Mouse (Mus musculus): ENCODE measurements at regions not wholly inside any gene's neighbourhood (a gene's known extent, or its start where the extent isn't known, plus 50 kb on each side); places are given as distances from the start of the nearest gene placed in this dataset.

DNA sequence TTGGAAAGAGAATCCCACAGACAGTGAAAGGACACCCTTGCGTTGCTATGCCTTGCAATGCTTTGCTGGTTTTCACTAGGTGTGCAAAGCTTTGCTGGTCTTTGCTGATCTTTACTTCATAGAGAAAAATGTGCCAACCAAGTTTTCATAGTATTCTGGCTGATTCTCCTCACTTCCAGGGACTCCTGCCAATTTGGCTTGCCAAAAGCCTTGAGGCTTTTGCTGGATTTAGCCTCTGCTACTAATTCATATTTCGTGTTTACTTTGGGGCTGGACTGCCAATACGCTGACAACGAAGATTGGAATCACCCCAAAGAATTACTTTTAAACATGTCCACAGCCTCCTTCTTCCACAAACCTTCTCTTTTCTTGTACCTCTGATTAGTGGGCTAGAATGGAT is 162.2 kb upstream of the Ednrb start:
- DNase-seq, result peak; percentile 5

DNA sequence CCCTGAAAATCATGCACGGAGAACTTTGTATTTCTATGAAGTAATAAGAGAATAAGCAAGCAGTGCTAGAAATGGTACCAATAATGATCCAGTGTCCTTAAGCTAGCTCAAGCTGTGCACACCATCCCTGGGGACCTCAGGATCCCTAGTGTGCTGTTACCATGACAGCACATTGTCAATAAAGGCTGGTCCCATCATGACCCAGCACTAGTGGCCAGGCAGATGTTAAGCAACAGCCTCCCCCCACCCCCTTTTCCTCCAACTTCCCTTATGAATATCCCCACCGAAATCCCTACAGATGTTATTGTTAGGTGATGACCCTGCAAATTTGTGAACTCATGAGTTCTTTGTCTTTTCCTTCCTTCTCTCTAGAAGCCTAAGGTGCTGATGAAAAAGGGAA is 160.9 kb upstream of the Ednrb start:
- no peak for DNase-seq

DNA sequence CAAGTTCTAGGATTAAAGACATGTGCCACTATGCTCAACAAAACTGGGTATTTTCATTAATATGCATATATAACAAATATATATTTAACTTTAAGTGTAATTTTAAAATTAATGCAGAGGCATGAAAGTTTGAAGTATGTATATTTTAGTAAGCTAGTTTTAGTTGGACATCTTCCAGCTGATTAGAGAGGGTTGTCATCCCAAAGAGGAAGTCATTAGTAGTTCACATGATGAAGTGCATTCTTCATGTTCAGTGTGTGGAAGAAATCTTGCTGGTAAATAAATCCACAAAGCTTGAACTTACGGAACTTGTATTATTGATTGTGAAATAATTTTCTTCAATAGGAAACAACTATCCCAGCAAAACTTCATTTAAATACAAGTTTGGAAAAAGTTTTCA is 158.2 kb upstream of the Ednrb start:
- no peak for DNase-seq

DNA sequence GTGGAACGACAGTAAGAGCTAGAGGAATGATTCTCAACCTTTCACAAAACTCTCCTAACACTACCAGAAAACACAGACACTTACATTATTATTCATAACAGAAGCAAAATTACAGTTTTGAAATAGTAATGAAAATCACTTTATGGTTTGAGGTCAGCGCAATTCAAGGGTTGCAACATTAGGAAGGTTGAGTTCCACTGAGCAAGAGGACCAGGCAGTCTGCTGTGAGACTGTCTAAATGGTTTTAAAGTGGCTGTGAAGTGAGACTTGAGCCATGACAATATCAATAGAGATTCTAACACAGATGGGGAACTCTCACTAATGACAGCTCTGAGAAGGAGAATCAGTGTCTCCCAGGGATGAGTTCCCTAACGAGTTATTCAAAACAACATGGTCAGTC is 146.2 kb upstream of the Ednrb start:
- no peak for DNase-seq

DNA sequence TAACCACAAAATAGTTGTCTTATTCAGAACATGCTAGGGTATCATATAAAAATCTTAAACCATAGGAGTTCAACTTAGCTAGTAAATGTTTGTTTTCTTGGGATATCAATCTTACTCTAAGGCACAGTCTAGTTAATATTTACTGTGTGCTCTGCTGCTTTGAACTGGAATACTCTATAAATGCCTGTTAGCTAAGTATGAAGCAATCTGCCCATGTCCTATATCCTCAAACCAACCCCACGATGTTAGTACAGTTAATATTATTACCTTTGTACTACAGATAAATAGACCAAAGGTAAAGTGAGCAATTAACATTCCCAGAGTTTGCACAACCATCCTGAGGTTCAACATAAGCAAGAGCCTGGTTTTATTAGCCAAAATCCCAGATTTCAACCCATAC is 145.7 kb upstream of the Ednrb start:
- no peak for DNase-seq

DNA sequence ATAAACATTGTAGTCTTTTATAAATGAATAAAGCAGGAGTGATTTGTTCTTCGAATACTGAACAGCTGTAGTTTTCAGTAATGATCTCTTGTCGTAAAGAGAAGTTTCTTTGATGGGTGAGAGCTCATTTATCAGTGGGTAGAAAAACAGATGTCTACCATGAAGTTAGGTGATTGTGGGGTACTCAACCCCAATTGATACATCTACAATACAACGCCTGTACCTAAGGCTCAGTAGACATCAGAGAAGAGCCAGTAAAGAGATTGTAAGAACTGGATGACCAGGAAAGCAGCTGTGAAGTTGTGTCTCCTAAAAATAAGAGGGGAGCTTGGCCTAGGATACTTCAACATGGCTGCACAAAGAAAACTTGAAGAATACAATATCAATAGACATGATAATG is 143.1 kb upstream of the Ednrb start:
- no peak for DNase-seq

DNA sequence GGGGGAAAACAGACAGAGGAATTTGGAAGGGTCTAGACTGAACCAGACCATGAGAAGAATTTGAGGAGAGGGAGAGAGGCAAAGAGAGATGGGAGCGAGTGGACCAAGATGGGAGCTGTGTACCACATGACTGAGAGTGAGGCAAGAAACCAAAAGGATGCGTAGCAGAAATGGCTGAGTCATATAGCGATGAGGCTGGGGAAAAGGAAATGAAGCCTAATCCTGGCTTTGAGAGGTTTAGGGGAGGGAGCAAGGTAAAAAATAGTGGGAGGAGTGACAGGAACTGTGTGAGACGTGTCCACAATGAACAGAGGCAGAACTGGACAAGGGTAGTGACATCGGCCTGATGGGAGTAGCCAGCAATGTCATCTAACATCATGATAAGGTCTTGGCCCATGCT is 140.1 kb upstream of the Ednrb start:
- DNase-seq, result no peak

DNA sequence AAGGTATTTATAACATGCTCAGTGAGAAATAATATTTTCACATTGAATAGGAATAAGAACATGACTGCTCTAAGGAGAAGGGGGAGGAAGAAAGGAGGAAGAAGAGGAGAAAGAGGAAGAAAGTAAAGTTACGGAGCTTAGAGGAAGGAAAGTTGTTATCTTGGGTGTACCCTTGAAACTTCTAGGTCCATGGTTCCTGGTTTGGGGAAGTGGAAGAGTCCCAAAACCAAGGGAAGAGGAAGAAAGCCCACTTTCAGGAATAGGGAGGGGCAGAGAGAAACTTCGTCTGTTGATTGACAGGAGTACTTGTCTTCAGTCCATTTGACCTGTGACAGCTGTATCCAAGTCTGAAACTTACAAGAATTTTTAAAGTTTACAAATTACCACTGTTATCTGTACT is 134.6 kb upstream of the Ednrb start:
- DNase-seq, result no peak

DNA sequence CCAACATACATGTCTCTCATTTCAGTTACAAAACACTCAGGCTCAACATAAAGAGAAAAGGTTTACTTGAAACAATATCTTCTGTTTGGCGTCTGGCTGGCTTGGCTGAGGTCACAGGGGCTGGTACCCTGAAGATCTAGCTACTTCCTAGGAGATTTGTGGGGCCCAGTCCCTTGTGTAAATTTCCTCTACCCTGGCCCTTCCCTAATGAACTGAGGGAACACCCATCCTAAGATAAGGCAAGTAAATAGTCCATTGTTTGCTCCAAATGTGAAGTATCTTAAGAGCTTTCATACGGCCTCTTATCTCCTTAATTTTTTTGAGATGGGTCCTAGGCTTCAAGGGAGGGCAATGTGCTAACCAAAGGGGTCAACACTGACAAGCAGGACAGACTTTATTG is 133.6 kb upstream of the Ednrb start:
- DNase-seq, result peak; percentile 16

DNA sequence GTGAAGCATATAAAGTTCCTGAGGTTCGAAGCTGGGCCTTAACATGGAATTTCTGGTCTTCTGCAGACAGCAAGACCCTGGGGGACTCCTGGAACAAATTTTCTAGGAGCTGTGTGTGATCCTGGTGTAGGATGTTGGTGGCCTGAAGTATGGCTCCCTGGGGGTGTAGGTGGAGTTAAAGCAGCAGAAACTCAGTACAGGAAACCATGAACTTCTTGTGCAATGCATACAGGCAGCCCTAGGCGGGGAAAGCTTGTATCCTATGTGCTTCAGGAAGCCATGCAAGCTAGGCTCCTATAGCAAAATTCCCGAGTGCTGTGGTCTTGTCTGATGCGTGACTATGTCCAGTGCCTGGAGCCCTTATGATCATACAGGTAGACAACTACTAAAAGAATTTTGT is 129.8 kb upstream of the Ednrb start:
- no peak for DNase-seq

DNA sequence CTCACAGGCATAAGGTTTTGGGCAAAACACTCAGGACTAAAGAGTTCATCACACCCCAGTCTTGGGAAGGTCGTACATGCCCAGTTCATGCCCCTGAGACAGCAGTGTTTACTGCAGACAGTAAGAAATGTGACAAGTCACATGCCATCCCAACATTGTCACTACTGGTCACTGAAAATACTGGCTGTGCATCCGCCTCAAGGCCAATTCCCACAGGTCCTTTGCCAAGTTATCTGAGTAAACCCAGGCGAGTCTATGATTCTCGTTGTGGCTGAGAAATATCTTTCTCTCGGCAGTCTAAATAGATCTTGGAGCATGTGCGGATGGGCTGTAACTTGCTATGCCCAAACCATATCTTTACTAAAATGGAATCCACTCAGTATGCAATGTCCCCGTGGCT is 128.9 kb upstream of the Ednrb start:
- DNase-seq, result no peak

DNA sequence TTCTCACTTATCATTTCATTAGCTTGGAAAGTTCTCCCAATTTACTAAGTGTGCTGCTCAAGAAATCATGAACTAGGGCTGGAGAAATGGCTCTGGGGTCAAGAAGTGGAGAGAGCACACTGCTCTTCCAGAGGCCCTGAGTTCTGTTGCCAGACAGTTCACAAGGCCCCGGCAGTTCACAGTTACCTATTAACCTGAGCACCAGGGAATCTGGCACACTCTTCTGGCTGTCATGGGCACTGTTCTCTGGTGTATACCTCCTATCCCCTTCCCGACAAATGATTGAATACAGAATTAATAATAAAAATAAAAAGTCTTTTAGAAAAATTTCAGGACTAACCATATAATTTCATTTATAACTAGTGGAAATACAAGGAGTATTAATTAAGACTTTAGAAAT is 125.1 kb upstream of the Ednrb start:
- no peak for DNase-seq

DNA sequence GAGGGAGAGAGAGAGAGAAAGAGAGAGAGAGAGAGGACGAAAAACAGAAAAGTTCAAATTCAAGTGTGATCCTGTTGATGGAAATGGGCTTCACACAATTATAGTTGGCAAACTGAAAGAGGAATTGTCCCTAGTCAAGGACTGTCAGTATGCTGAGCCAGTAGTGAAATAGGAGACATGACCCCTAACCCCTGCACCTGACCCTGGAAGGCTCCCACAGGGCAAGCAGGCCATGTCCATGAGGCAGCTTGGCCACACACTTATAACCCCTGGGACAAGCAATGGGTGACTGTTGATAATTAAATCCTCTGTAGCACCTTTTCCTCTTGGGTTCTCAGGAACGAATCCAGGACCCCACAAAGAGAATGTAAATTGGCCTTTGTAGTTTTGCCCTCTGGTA is 122.1 kb upstream of the Ednrb start:
- no peak for DNase-seq

DNA sequence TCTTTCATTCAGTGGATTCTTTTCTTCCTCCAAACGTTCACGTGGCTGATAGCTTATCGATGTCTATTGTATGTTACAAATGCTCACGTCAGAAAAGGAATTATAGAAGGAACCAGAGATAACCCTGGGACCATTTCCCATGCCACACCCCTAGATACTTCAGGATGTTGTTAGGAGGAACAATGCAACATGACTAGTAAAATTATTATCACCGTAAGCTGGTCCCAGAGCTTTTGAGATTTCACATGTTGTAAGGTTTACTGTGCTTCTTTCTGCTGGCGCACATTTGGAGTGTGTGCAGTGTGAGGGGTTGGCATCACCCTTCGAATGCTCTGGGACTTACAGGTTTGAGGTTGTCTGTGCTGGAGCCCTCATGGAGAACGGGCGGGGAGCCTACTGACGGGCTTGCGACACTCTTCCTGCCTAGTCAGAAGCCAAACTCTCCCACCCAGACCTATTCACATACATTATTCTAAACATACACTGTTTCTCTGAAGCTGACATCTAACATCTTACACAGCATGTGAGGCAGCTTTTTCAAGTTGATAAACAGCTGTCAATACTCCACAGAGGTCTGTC is 118.2 kb upstream of the Ednrb start:
- no peak for DNase-seq

DNA sequence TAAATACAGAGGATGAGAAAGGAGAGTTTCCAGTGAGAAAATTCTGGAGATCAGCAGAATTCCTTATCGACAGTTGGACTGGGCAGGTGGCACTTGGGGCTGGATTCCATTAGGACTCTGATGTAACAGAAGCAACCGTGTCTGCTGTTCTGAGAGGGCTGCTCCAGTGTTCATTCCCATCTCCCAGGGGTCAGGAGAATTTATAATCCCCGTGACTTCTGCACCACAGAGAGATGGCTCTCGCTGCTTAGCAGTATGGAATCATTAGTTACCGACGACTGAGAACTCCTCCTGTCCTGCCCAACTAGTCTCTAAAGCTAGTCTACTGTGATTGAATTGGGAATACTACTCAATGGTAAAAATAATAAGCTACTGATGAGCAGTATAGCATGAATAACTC is 107.7 kb upstream of the Ednrb start:
- DNase-seq, result no peak

DNA sequence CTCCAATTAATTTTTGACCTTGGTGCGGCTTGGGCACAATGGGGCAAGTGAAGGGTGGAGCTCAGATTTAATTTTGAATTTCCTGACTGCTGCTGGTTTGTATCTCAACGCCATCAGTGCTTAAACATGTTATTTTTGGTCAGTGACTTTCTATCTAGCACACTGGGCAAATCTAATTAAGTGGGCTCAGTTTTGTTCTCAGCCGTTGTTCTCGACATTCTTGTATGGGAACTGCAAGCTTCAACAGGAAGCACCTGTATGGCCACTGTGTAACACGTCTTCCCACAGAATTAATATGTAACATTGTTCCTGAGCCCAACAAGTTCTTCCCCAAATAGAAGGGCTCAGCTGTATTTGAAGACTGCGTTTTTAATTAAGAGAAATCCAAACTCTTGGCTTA is 105.7 kb upstream of the Ednrb start:
- no peak for DNase-seq

DNA sequence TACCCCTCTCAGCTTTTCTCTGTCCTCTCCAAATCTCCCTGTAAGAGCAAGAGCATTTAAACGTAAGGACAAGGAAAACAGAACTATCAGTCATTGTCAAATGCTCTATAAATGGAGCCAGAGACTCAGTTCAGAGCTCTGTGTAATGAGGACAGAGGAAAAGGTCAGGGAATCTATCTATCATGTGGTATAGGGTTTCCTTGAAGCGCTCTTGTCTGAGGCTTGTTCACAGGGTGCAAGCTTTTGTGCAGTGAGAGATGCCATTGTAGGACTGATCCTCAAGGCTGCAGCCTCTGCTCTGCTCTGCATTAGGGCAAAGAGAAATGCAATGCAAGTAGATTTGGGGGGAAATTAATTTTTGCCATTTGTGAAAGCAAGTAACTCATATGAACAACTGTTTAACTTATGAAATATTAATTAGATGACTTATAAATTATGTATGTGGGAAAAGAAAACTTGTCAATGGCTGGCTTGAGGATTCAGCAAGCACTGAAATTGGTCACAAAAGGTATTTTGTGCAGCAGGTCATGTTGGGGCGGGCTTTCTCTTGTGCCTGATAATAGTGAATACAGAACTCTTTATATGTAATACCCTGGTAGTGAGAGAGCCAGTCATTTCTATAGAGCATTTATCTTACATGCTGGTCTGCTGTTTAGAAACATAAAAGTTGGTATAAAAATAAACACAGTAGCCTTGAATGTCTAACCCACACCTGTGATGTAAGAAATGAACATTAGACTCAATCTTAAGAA is 104.0 kb upstream of the Ednrb start:
- DNase-seq, result no peak

DNA sequence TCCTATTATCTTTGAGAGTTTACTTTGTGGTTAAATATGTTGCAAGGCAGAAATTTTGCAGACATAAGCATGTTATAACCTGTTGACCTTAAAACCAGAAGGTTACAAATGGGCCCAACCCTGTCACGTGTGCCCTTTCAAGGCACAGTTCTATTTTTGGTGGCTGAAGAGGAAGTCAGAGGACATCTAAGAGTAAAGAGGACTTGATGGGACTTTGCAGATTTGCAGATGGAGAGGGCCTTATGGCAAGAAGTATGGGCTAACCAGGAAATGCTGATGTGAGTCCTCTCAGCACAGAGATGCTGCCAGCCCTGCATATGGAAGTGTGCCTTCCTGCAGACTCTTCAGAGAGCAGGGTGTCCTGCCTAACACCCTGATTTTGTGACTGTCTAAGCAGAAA is 101.6 kb upstream of the Ednrb start:
- DNase-seq, result peak; percentile 32

DNA sequence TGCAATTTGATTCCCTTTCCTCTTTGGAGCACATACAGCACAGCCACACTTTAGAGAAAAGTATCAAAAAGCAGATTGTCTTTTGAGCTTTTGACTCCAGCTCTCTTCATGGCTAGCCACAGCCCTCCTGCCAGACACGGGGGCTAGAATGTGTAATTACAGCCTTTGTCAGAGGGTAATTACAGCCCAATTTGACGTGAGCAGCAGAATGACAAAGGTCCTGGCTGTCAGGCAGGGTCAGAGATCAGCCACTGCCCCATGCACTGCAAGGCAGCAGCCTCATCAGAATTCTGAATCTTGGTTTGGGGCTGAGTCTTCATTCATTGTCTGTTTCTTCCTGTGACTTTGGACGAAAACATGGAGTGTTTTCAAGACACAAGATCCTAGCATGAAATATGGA is 95.7 kb upstream of the Ednrb start:
- DNase-seq, result no peak

DNA sequence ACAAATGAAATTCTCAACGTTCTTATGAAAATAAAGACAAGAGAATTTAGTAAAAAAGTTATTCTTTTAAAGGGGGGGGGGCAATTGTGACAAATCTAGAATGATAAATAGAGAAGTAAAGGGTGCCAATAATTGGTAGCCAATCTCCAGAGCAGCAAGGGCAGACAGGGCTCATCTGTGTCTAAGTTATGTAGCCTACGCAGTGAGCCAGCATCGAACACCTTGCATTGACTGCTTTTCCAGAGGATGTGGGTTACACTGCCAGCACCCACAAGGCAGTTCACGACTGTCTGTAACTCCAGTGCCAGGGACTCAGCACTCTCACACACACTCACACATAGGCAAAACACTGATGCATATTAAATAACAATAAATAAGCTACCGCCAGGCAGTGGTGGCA is 94.7 kb upstream of the Ednrb start:
- DNase-seq, result no peak

DNA sequence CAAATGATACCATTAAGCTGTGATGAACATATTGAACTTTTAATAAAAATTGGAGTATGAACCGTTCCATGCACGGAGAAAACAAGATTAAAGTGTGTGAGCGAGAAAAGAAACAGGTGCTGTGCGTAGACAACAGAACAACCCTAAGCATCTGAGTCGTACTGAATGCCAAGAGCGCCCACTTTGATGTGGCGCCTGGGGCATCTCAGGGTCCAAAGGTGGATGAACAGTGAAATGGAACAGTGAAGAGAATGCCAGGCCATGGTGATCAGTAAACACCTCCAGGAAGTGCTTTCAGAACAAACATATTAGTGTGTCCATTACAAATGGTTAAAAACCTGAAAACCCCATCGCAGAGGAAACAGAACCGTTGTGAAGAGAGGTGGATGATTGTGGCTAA is 94.0 kb upstream of the Ednrb start:
- DNase-seq, result no peak

DNA sequence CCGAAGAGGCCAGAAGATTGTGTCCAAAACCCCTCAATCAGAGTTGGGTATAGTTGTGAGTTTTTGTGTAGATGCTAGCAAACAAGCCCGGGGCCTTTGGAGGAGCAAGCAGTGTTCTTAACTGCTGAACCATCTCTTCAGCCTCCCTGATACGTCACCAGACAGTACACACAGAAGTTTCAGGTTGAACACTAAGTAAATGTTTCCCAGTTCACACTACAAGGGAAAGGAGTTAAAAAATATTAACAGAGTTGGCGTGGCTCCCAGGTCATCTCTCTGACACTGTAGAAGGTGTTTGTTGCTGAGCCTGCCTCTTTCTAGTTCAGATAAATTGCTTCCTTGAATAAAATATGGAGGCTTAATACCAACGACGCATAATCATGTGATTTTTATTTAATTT is 93.5 kb upstream of the Ednrb start:
- DNase-seq, result no peak

DNA sequence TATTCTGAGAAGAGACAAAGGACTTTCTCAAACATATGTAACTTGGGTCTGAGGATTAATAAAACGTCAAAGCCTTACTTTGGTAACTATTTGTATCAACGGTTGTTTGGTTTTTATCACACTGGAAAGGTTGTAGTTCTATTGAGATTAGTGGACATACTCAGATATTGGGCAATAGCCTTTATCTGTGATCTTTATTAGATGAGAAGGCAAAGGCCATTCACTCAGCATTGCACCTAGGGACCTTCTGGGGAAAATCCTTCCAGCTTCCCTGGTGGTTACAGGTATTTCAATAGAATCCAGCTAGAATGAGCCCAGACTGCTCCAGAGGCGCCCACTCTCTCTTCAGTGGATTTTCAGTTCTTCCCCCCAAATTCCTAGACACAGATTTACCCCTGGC is 89.6 kb upstream of the Ednrb start:
- DNase-seq, result no peak

DNA sequence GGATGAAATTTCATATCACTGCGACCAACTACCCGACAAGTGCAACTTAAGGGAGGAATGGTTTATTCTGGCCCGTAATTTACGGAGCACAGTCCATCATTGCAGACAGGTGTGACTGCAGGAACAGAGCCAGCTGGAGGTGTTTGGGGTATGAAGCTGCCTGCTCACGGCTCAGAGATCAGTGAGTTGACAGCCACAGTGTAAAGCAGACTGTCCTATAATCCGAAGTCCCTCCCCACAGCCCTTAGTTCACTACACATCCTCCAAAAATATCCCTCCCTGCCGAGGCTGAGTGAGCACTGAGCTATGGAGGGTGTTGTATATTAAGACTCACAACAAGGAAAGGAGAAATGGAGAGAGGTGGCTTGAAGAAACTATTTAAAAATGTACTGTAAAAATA is 88.0 kb upstream of the Ednrb start:
- DNase-seq, result no peak

DNA sequence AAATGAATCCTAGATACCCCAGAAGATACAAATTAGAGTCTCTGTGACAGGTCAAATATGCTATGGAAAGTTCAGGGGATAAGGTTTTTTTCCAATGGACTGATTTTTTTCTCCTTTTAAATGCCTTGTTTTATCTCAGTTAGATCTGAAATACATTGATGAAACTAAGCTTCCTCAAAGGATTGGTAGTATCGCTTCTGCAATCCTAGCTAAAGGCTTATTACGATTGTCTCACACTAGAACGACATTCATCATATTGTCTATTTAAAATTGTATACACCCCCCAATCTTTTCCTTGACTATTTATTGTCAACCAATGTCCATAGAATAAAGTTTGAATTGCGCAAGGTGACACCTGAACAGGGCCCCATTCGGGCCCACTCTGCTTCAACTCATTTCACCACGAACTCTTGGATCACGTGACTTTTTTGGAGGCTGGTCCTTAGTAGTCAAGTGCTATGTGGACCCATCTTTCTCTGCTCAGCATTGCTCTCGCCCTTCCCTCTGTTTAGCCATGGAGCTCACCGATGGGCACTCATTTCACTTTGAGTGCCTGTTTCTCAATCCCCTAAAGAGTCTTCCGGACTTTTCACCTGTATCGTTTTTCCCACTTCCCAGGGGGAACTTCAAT is 85.6 kb upstream of the Ednrb start:
- no peak for DNase-seq

Measured in lung, postnatal 36 days (tissue).